Mouse (Mus musculus): ENCODE results near the gene Myo10.

- no peak for TF ChIP-seq FLI1 (IDR thresholded peaks at IDR 0.05; ENCODE audit: low read length)
- no peak for TF ChIP-seq GATA1 (IDR thresholded peaks at IDR 0.05; ENCODE audit: borderline replicate concordance, low read length)
Measured at GRCm38 (mm10) chr15:25843086-25843991, 221.0 kb downstream of the Myo10 start, which contains the start of gene Retreg1.
